Mouse (Mus musculus): ENCODE results near the gene 3425401B19Rik. TPM values are rescaled to one million over a fixed set of nuclear protein-coding genes. Genes with fewer than 3 reads are reported as not detected.

Gene 3425401B19Rik
- total RNA-seq (2017) = not detected in 2 replicates

DNA sequence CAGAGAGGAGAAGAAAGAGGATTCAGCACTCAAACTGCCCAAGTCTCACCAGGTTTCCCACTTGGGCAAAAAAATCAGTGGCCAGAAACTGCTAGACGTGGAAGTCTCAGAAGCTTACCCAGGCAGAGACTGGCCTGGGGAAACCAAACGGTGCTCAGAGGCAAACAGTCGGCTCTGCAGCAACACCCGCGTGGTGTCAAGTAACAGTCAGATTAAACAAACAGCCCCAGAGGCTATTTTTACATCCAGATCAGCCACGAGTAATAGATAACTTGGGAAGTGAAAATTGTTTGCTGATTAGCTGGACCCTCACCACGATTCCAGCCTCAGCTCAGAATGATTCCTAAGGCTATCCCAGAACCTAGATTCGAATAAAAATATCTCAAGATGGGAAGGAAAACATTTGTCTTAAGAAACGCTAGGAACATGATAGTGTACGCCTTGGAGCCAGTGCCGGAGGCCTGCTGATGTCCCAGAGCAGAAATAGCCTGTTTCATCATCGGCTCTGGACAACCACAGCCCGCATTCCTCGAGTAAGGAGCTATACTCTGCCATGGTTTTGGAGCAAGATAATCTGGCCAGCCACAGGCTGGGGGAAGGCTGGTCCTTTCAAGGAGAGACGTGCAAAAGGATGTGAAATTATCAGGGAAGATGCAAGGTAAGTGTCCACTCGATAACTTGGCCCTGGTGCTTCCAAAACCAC lies at the start of gene 3425401B19Rik:
Gene 3425401B19Rik (minus strand): TSS at position 170 of the 703 bp plus-strand sequence.
- ATAC-seq (replicated peaks in 1 of 2; ENCODE audit: insufficient read depth in 1 of 2, low FRiP score in 2 of 2, low TSS enrichment in 1 of 2, low read depth in 1 of 2, poor library complexity in 2 of 2, severe bottlenecking in 2 of 2) = no peak

DNA sequence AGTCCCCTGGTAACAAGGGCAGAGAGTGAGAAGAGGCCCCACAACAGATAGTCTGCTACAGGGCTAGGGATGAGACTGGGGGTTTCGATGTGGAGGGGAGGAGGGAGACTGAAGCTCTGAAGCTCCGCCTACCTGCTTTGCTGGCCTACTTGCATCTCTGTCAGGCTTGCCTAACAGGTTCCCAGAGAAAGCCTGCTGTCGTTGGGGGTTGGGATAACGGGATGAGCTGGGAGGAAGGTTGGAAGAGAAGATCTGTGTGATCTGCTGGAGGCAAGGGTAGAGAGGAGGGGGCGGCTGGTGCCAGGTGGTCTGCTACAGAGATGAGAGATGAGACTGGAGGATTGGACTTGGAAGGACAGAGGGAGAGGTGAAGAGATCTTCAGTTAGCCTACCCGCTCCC lies 47.9 kb upstream of the 3425401B19Rik start:
- ATAC-seq (replicated peaks in 1 of 2; ENCODE audit: insufficient read depth in 1 of 2, low FRiP score in 2 of 2, low TSS enrichment in 1 of 2, low read depth in 1 of 2, poor library complexity in 2 of 2, severe bottlenecking in 2 of 2) = no peak

DNA sequence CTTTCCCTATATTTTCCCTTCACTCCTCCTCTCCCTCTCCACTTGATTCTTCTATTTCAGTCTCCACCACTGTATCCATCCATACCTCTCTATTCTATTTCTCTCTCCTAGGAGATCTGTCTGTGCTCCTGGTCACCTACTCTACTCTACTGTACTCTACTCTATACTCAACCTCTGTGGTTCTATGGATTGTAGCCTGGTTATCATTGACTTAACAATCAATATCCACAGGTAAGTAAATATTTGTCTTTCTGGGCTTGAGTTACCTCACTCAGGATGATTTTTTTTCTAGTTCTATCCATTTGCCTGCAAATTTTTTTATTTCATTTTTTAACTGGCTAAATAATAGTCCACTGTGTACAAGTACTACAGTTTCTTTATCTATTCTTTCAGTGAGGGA lies 41.8 kb upstream of the 3425401B19Rik start:
- ATAC-seq (replicated peaks in 1 of 2; ENCODE audit: insufficient read depth in 1 of 2, low FRiP score in 2 of 2, low TSS enrichment in 1 of 2, low read depth in 1 of 2, poor library complexity in 2 of 2, severe bottlenecking in 2 of 2) = no peak

DNA sequence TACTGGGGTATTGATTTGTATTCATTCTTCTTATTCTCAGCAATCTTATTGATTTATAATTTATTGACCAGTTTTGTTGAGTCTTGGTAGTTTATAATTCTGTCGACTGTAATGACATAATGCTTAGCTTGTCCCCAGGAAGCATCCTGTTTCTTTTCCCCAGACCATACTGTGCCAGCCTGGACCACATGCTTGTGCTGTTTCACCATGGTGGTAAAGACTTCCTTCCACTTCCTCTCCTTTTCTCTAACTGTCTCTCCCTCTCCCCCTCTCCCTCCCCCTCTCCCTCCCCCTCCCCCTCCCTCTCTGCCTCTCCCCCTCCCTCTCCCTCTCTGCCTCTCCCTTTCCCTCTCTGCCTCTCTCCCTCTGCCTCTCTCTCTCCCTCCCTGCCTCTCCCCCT lies 36.4 kb upstream of the 3425401B19Rik start:
- no peak for ATAC-seq (replicated peaks in 1 of 2; ENCODE audit: insufficient read depth in 1 of 2, low FRiP score in 2 of 2, low TSS enrichment in 1 of 2, low read depth in 1 of 2, poor library complexity in 2 of 2, severe bottlenecking in 2 of 2)

DNA sequence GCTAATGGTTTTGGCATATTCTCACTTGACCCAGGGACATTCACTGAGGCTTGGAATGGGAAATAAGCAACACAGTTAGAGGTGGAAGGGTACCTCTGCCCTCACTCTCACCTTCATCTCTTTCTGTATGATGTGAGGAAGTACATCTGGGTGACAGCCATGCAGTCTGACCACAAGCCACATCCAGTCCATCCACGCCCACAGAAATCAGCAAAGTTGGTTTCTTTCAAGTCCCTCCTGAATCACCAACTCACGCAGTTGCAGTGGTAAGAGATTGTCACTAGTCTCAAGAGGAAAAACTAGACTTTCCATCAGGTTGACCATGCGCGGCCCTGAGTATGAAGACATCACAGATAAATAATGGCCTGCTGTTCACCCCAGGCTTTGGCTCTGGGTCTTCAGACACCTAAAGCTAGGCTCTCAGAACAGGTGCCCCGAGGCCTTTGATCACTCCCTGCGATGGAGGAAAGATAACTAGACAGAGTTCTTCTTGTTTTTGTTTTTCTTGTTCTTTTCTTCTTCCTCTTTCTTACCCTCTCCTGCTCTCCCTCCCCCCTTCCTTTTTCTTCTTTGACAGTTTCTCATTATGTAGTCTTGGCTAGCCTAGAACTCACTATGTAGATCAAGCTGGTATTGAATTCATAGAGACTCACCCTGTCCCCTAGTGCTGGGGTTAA lies 31.8 kb upstream of the 3425401B19Rik start:
- peak; percentile 56 to 83 for ATAC-seq (replicated peaks in 1 of 2; ENCODE audit: insufficient read depth in 1 of 2, low FRiP score in 2 of 2, low TSS enrichment in 1 of 2, low read depth in 1 of 2, poor library complexity in 2 of 2, severe bottlenecking in 2 of 2)

DNA sequence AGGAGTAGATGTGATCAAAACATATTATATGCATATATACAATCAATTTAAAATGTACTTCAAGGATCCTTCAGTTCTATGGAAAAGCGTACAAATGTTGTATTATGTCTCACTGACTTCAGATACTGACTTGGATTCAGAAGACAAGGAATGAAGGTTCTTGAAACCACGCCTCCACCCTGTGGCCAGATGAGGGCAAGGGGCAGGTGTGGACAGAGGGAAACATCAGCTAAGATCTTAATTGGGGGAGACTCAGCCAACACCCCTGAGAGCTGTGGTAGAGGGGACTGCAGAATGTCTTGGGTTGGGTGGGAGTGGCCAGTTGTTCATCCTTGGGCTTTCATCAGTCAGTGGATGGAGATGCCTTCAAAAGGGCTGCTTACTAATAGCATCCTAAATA lies 30.4 kb upstream of the 3425401B19Rik start:
- ATAC-seq (replicated peaks in 1 of 2; ENCODE audit: insufficient read depth in 1 of 2, low FRiP score in 2 of 2, low TSS enrichment in 1 of 2, low read depth in 1 of 2, poor library complexity in 2 of 2, severe bottlenecking in 2 of 2) = no peak

DNA sequence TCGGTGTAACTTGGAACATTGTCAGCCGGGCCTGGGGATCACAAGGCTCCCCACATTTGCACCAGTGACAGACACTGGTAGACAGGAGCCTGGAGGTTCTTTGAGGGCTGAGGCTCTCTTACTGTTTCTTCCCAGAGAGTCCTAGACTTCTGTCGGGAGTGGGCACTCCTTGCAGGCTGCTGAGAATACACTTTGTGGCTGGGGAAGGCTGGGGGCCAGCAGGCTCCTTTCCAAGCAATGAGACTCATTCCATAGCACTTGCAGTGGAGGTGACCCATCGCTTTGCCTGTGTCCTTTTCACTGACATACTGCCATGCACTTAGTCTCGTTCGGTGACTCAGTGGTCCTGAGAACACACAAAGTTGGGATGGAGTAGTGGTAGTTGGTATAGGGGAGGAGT lies 30.0 kb upstream of the 3425401B19Rik start:
- no peak for ATAC-seq (replicated peaks in 1 of 2; ENCODE audit: insufficient read depth in 1 of 2, low FRiP score in 2 of 2, low TSS enrichment in 1 of 2, low read depth in 1 of 2, poor library complexity in 2 of 2, severe bottlenecking in 2 of 2)

DNA sequence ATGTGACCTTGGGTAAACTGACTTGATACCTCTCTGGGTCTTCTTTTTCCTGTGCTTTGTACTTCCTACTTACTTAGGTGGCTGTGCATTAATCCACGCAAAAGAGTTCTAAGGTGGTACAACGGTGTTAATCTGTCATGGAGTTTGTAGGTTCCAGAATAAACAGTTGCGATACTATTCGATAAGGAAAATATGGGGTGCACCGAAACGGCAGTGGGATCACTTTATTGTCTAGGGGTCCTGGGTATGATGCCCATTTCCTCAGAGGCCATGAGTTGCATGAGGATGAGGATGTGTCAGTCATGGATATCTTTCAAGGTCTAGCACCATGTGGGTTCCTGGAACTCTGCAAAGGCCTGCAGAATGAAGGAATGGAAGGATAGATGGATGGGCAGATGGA lies 24.8 kb upstream of the 3425401B19Rik start:
- ATAC-seq (replicated peaks in 1 of 2; ENCODE audit: insufficient read depth in 1 of 2, low FRiP score in 2 of 2, low TSS enrichment in 1 of 2, low read depth in 1 of 2, poor library complexity in 2 of 2, severe bottlenecking in 2 of 2) = no peak

DNA sequence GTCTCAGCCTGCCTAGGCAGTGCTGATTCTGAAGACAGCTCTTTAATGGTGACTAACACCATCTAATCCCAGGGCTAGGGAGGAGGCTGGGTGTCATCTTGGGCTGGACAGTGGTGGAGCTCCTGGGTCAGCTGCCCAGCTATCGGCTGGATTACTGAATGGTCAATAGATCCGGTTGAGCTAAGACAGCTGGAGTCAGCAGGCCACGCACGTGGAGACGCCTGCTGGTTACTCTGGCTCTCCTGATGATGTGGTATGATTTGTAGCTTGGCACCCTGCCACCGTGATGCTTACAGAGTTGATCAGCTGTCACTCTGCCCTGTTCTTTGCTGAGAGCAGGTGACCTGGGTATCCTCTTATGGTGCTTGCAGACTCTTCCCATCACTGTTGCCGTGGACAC lies 23.7 kb upstream of the 3425401B19Rik start:
- ATAC-seq (replicated peaks in 1 of 2; ENCODE audit: insufficient read depth in 1 of 2, low FRiP score in 2 of 2, low TSS enrichment in 1 of 2, low read depth in 1 of 2, poor library complexity in 2 of 2, severe bottlenecking in 2 of 2) = no peak

DNA sequence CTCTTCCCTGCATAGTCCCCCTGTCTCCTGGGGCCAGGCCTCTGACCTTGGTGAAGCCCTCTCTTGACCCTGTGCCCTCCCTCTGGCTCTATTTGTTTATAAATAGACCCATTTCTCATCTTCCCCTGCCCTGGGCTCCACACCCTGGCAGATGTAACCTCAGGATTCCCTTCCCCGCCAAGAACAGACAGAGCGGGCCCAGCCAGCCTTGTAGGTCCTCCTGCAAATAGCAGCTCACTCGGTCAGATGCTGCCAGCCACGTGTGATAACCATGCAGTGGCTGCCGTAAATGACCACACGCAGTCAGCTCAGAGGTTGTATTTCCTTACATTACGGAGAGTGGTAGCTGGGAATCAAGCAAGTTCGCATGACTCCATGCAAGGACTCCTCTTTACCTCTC lies 22.8 kb upstream of the 3425401B19Rik start:
- no peak for ATAC-seq (replicated peaks in 1 of 2; ENCODE audit: insufficient read depth in 1 of 2, low FRiP score in 2 of 2, low TSS enrichment in 1 of 2, low read depth in 1 of 2, poor library complexity in 2 of 2, severe bottlenecking in 2 of 2)

DNA sequence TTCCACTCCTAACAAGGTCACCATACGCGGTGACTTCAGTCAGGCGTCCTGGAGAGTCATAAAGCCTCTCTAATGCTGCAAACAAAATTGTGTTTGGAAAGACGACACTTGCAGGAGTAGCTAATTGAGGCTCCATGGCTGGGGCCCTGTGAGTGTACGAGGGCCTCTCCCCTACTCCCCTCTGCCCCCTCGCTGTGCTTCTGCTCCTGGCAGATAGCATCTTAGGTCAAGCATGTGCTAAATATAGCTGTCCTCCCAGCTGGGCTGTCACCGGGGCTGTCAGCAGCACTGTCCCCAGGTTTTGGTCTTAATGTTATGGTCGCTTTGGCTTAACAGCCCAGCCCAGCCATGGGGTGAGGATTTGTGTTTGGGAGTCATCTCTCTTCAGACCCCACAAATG lies 15.9 kb upstream of the 3425401B19Rik start:
- no peak for ATAC-seq (replicated peaks in 1 of 2; ENCODE audit: insufficient read depth in 1 of 2, low FRiP score in 2 of 2, low TSS enrichment in 1 of 2, low read depth in 1 of 2, poor library complexity in 2 of 2, severe bottlenecking in 2 of 2)

DNA sequence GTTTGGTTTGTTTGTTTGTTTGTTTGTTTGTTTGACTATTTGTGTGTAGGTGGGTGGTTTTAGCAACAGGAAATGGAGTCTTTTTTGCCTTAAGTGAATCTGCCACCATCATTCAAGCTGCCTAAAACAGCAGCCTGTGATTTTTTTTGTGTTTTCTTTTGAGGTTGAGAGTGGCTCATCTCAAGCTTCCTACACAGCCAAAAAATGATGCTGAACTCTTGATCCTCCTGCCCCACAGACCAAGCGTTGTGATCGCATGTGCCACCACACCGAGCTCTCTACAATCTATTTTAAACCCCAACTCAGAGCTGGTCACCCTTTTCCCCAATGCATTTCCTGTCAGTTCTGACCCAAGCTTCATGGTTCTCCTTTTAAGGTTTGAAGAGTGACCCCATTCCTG lies 13.5 kb upstream of the 3425401B19Rik start:
- no peak for ATAC-seq (replicated peaks in 1 of 2; ENCODE audit: insufficient read depth in 1 of 2, low FRiP score in 2 of 2, low TSS enrichment in 1 of 2, low read depth in 1 of 2, poor library complexity in 2 of 2, severe bottlenecking in 2 of 2)

DNA sequence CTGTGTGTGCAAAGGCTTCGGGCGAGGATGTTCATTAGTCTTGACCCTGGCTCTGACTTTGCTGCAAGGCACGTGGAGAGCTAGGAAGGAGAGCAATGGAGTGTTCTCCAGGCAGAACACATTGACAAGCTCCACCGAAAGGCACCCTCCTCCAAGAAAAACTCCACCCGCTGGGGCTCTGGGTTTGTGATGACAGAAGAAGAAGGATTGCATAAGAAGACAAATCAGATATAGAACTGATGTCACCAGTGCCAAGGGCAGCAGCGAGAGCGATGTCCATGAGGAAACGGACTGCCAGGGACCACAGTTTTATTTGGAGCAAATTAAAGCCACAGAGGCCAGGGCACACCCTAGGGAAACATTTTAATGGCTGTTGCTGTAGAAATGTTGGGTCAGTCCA lies 12.7 kb upstream of the 3425401B19Rik start:
- no peak for ATAC-seq (replicated peaks in 1 of 2; ENCODE audit: insufficient read depth in 1 of 2, low FRiP score in 2 of 2, low TSS enrichment in 1 of 2, low read depth in 1 of 2, poor library complexity in 2 of 2, severe bottlenecking in 2 of 2)

DNA sequence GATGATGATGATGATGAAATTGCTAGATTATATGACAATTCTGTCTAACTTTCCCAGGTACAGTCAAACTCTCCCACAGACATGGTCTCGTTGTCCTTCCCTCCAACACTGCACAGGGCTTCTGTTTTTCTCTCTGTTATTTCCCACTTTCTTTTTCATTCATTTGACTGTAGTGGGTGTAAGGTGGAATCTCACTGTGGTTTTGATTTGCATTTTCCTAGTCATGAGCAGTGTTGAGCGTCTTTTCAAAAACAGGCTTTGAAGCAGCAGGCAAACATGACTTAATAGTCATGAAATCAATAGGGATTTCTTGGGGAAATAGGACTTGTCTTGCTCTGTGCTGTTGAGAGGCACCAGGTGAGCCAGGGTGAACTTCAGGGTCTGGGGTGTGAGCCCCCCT lies 11.3 kb upstream of the 3425401B19Rik start:
- ATAC-seq (replicated peaks in 1 of 2; ENCODE audit: insufficient read depth in 1 of 2, low FRiP score in 2 of 2, low TSS enrichment in 1 of 2, low read depth in 1 of 2, poor library complexity in 2 of 2, severe bottlenecking in 2 of 2) = no peak

DNA sequence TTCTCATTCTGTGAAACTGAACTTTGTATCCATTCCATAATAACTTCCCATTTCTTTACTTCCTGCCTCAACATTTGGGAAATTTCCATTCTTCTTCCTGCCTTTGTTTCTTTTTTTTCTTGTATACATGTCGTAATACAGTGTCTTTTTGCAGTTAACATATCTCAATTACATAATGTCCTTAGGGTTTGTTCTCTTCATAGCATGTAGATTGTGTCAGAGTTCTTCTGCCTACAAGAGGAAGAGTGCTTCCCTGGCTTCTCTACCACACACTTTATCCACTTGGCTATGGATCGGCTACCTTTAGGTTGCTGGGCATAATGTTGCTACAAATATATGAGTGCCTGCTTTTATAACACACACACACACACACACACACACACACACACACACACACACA lies 10.8 kb upstream of the 3425401B19Rik start:
- no peak for ATAC-seq (replicated peaks in 1 of 2; ENCODE audit: insufficient read depth in 1 of 2, low FRiP score in 2 of 2, low TSS enrichment in 1 of 2, low read depth in 1 of 2, poor library complexity in 2 of 2, severe bottlenecking in 2 of 2)

DNA sequence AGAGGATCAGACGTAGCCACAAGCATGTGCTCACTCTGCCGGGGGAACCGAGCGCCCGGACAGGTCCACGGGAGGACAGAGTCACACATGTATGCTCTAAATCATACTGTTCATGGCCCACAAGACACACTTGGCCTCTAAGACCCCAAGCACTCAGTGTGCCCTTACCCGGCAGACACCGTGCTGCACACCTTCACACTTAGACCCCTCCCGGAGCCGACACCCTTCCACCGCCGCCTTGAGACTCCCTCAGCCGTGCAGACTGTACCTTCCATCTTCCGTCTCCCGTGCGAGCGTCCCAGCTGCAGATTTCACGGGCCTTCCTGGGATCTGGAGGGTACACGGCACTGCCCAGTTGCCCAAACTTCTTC lies 373 bp downstream of the 3425401B19Rik start:
- no peak for ATAC-seq (replicated peaks in 1 of 2; ENCODE audit: insufficient read depth in 1 of 2, low FRiP score in 2 of 2, low TSS enrichment in 1 of 2, low read depth in 1 of 2, poor library complexity in 2 of 2, severe bottlenecking in 2 of 2)

DNA sequence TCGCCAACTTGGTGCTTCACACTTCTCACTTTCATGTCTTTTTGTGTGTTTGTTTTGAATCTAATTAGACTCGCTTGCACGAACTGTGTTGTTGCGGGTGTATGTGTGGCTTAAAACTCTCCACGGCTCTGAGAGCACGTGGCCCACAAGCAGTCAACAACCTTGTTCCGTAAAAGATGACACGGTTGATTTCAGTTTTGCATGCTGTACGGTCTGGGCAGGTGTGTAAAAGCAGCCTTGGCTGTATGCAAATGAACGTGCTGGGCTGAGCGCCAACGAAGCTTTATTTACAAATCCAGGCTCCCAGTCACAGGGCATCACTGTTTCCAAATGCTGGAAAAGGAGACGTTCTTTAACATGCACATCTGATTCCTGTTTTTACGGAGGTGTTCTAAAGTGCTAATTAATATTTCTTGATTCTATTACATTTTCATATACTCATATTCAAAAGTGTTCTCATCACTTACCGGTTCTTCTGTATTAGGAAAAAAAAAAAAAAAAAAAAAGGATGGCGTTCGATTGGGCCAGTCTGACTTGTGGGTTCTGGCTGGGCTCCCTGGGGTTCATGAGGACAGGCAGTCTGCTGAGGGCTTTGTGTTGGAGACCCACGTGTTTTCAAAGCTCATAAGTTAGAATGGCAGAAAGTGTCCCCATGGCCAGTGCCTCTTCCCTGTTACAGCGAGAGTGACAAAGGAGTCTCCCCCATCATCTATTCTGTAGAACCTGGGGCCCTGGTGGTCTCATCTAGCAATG lies 935 bp downstream of the 3425401B19Rik start:
- ATAC-seq (replicated peaks in 1 of 2; ENCODE audit: insufficient read depth in 1 of 2, low FRiP score in 2 of 2, low TSS enrichment in 1 of 2, low read depth in 1 of 2, poor library complexity in 2 of 2, severe bottlenecking in 2 of 2) = no peak

DNA sequence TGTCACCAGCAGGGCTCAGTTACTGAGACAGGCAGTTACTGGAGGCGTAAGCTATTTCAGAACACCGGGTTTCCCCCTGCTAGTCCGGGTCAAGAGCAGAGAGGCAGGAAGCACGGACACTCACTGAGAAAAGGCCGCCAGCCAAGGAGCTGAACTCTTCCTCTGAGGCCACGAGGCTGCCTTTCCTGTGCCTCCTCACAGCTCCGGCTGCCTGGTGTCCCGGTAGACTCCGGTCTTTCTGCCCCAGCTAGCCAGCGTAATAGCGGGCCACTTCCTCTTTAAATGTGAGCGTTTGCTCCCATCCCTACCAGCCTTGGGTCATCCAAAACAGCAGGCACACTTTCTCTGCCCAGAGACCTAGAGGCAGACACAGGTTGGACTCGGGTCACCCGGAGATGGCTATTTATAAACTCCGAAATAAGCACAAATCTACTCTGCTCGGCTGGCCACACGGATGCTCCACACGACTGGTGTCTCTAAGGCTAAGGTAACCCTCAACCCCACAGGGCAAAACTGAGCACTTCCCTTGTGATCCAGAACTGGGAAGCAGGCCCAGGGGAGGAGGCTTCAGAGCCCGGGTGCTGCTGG lies 1.7 kb downstream of the 3425401B19Rik start:
- ATAC-seq (replicated peaks in 1 of 2; ENCODE audit: insufficient read depth in 1 of 2, low FRiP score in 2 of 2, low TSS enrichment in 1 of 2, low read depth in 1 of 2, poor library complexity in 2 of 2, severe bottlenecking in 2 of 2) = peak; percentile 37 to 57
